Mouse (Mus musculus) stomach, embryonic 14.5 days (tissue): ENCODE results near the gene Osbpl5. TPM values are rescaled to one million over a fixed set of nuclear protein-coding genes. Genes with fewer than 3 reads are reported as not detected.
A peak's percentile ranks its signal among the peaks of the same experiment; 100 is the strongest.

Experiments
- ATAC-seq: fragments of 200-750 bp; cut with Nextera tagmentation; 2 replicates; pipeline ENCODE4 v1.8.0; 2017; ENCODE audit warnings: low read depth, moderate TSS enrichment; ENCODE audit not compliant: insufficient number of reproducible peaks, insufficient read depth, low FRiP score
- H3K27ac ChIP-seq: fragments of 300-500 bp; sonication (generic); 2 replicates; pipeline ENCODE4 v1.5.1; 2014; ENCODE audit warnings: mild to moderate bottlenecking, low read length, moderate library complexity, mixed read lengths
- H3K27me3 ChIP-seq: fragments of 300-500 bp; sonication (generic); 2 replicates; pipeline ENCODE4 v1.6.1; 2014; ENCODE audit warnings: low read length, control low read depth, mixed read lengths; ENCODE audit not compliant: control insufficient read depth, insufficient read depth
- H3K36me3 ChIP-seq: fragments of 300-500 bp; sonication (generic); 2 replicates; pipeline ENCODE4 v1.6.1; 2014; ENCODE audit warnings: mild to moderate bottlenecking, control low read depth, low read length, moderate library complexity, mixed read lengths; ENCODE audit not compliant: control insufficient read depth, insufficient read depth
- H3K4me1 ChIP-seq: fragments of 300-500 bp; sonication (generic); 2 replicates; pipeline ENCODE4 v1.6.1; 2014; ENCODE audit warnings: low read length, control low read depth, mixed read lengths; ENCODE audit not compliant: control insufficient read depth, insufficient read depth
- H3K4me2 ChIP-seq: fragments of 300-500 bp; sonication (generic); replicated peaks from 2 replicates; pipeline ENCODE4 v1.6.1; 2014; ENCODE audit warnings: low read depth, low read length, control low read depth
- H3K4me3 ChIP-seq: fragments of 300-500 bp; sonication (generic); 2 replicates; pipeline ENCODE4 v1.5.1; 2014; ENCODE audit warnings: low read depth, low read length, control low read depth
- H3K9ac ChIP-seq: fragments of 300-500 bp; sonication (generic); replicated peaks from 2 replicates; pipeline ENCODE4 v1.6.1; 2014; ENCODE audit warnings: low read depth, mild to moderate bottlenecking, control low read depth, low read length, moderate library complexity, mixed read lengths
- H3K9me3 ChIP-seq: fragments of 300-500 bp; sonication (generic); 2 replicates; pipeline ENCODE4 v1.6.1; 2016; ENCODE audit warnings: low read depth, low read length, control low read depth; ENCODE audit not compliant: control insufficient read depth
- WGBS: fragments of 180-500 bp; shearing (Covaris S2); extraction: QIAGEN DNeasy Blood & Tissue Kit; methylation state at CpG from one replicate; pipeline ENCODE4 v1.1.7; 2014; 5-methylcytosine and 5-hydroxymethylcytosine counted together
- polyA plus RNA-seq: library from polyadenylated mRNA; unstranded; fragments of >200 nt; fragmentation: Nextera tagmentation; extraction: Ambion mirVana; gene quantifications from 2 replicates; pipeline ENCODE4 v1.2.1, GENCODE M21; 2014

Osbpl5 gene
- polyA plus RNA-seq: 46.1 and 46.6 TPM in 2 replicates

GRCm38 (mm10) chr7:143756125-143757026, at the start of gene Osbpl5:
TSS of gene Osbpl5 (minus strand) at chr7:143756985.
- no peaks in the 10 kb centered on the region for H3K9me3 ChIP-seq
- H3K9ac ChIP-seq: no peak within 1 kb of the TSS; the same call in 1 of the 2 replicates
- no peaks in the 10 kb centered on the region for H3K36me3 ChIP-seq
- H3K4me3 ChIP-seq: peak within 1 kb of the TSS; percentile 22
- no peak for ATAC-seq
- H3K27ac ChIP-seq: no peak within 1 kb of the TSS
- H3K4me1 ChIP-seq: 0 out of 2 replicates have a peak, but pooled peaks cover 3% of the 10 kb centered on the region
- no peaks in the 10 kb centered on the region for H3K27me3 ChIP-seq
- peak within 1 kb of the TSS; percentile 77 for H3K4me2 ChIP-seq
- 23% methylated on average over 22 of the region's 22 CpGs for WGBS

- H3K36me3 ChIP-seq: peaks cover 10% of the 10 kb centered on the region
- no peaks in the 10 kb centered on the region for H3K27me3 ChIP-seq
- H3K27ac ChIP-seq: no peak overlapping the region
- peaks cover 5% of the 10 kb centered on the region; the same call in 1 of the 2 replicates for H3K4me1 ChIP-seq
- no peak overlapping the region for H3K4me3 ChIP-seq
- peak; percentile 12; the same call in 1 of the 2 replicates for ATAC-seq
- no peak overlapping the region for H3K9ac ChIP-seq
- 30% methylated on average over 5 of the region's 5 CpGs for WGBS
- no peaks in the 10 kb centered on the region for H3K9me3 ChIP-seq
- H3K4me2 ChIP-seq: no peak overlapping the region
These were observed 48.4 kb upstream of the Osbpl5 start for GRCm38 (mm10) chr7:143805199-143805624.

GRCm38 (mm10) chr7:143801195-143802065, 44.6 kb upstream of the Osbpl5 start:
- Histone ChIP-seq H3K9me3 (no peaks in the 10 kb centered on the region), H3K4me2 (no peak overlapping the region), H3K36me3 (peaks cover 28% of the 10 kb centered on the region), H3K27me3 (no peaks in the 10 kb centered on the region), H3K27ac (no peak overlapping the region), H3K4me3 (no peak overlapping the region), H3K9ac (no peak overlapping the region), H3K4me1 (peaks cover 5% of the 10 kb centered on the region; the same call in 1 of the 2 replicates)
- WGBS: 80% methylated on average over 8 of the region's 8 CpGs
- ATAC-seq: no peak

GRCm38 (mm10) chr7:143800770-143801169, 44.0 kb upstream of the Osbpl5 start:
- WGBS: 77% methylated on average over 1 of the region's 1 CpGs
- H3K9me3 ChIP-seq: no peaks in the 10 kb centered on the region
- peaks cover 4% of the 10 kb centered on the region; the same call in 1 of the 2 replicates for H3K4me1 ChIP-seq
- H3K27me3 ChIP-seq: no peaks in the 10 kb centered on the region
- ATAC-seq: no peak; the same call in 1 of the 2 replicates
- no peak overlapping the region for H3K27ac ChIP-seq
- H3K36me3 ChIP-seq: peaks cover 32% of the 10 kb centered on the region
- no peak overlapping the region for H3K4me3 ChIP-seq
- no peak overlapping the region for H3K9ac ChIP-seq
- no peak overlapping the region for H3K4me2 ChIP-seq

GRCm38 (mm10) chr7:143798783-143799182, 42.0 kb upstream of the Osbpl5 start:
- 90% methylated on average over 4 of the region's 4 CpGs for WGBS
- no peak for ATAC-seq
- Histone ChIP-seq H3K9me3 (no peaks in the 10 kb centered on the region), H3K4me2 (no peak overlapping the region), H3K36me3 (peaks cover 35% of the 10 kb centered on the region), H3K27ac (no peak overlapping the region), H3K4me1 (no peaks in the 10 kb centered on the region), H3K9ac (no peak overlapping the region), H3K27me3 (no peaks in the 10 kb centered on the region), H3K4me3 (no peak overlapping the region)

- Histone ChIP-seq H3K9me3 (no peaks in the 10 kb centered on the region), H3K27me3 (no peaks in the 10 kb centered on the region), H3K36me3 (peaks cover 26% of the 10 kb centered on the region), H3K4me2 (no peak overlapping the region), H3K9ac (no peak overlapping the region), H3K4me1 (no peaks in the 10 kb centered on the region), H3K4me3 (no peak overlapping the region), H3K27ac (no peak overlapping the region)
- WGBS: 55% methylated on average over 4 of the region's 4 CpGs
- ATAC-seq: peak; percentile 46; the same call in 1 of the 2 replicates
These were observed 36.3 kb upstream of the Osbpl5 start for GRCm38 (mm10) chr7:143793121-143793520.

- Histone ChIP-seq H3K4me1 (no peaks in the 10 kb centered on the region), H3K36me3 (peaks cover 22% of the 10 kb centered on the region), H3K27me3 (no peaks in the 10 kb centered on the region), H3K4me3 (no peak overlapping the region), H3K4me2 (no peak overlapping the region), H3K9me3 (no peaks in the 10 kb centered on the region), H3K27ac (no peak overlapping the region), H3K9ac (no peak overlapping the region)
- ATAC-seq: no peak
- WGBS: 78% methylated on average over 6 of the region's 6 CpGs
These were observed 35.7 kb upstream of the Osbpl5 start for GRCm38 (mm10) chr7:143792336-143792985.
